Mouse (Mus musculus) intestine, embryonic 16.5 days (tissue): ENCODE measurements around the gene 1190002N15Rik. TPM values are rescaled to one million over a fixed set of nuclear protein-coding genes. Genes with fewer than 3 reads are reported as not detected.

Experiments
- polyA plus RNA-seq: library from polyadenylated mRNA; unstranded; fragments of >200 nt; fragmentation: Nextera tagmentation; extraction: Ambion mirVana; gene quantifications from 2 replicates; pipeline ENCODE4 v1.2.1, GENCODE M21; 2015

1190002N15Rik gene
- polyA plus RNA-seq, 1 experiment from 2014 or later = 3.5 TPM

Other genes with a start within 250 kb of the 1190002N15Rik start
- 2.3 TPM in 2 replicates for gene Slc9a9, start 131.8 kb upstream of the 1190002N15Rik start, polyA plus RNA-seq